Mouse (Mus musculus) stomach, embryonic 14.5 days (tissue): ENCODE data around the gene Wdr66. TPM values are rescaled to one million over a fixed set of nuclear protein-coding genes. Genes with fewer than 3 reads are reported as not detected.

Experiments
- ATAC-seq: fragments of 200-750 bp; cut with Nextera tagmentation; 2 replicates; pipeline ENCODE4 v1.8.0; 2017; ENCODE audit warnings: low read depth, moderate TSS enrichment; ENCODE audit not compliant: insufficient number of reproducible peaks, insufficient read depth, low FRiP score
- H3K27ac ChIP-seq: fragments of 300-500 bp; sonication (generic); 2 replicates; pipeline ENCODE4 v1.5.1; 2014; ENCODE audit warnings: mild to moderate bottlenecking, low read length, moderate library complexity, mixed read lengths
- H3K27me3 ChIP-seq: fragments of 300-500 bp; sonication (generic); 2 replicates; pipeline ENCODE4 v1.6.1; 2014; ENCODE audit warnings: low read length, control low read depth, mixed read lengths; ENCODE audit not compliant: control insufficient read depth, insufficient read depth
- H3K36me3 ChIP-seq: fragments of 300-500 bp; sonication (generic); 2 replicates; pipeline ENCODE4 v1.6.1; 2014; ENCODE audit warnings: mild to moderate bottlenecking, control low read depth, low read length, moderate library complexity, mixed read lengths; ENCODE audit not compliant: control insufficient read depth, insufficient read depth
- H3K4me1 ChIP-seq: fragments of 300-500 bp; sonication (generic); 2 replicates; pipeline ENCODE4 v1.6.1; 2014; ENCODE audit warnings: low read length, control low read depth, mixed read lengths; ENCODE audit not compliant: control insufficient read depth, insufficient read depth
- H3K4me2 ChIP-seq: fragments of 300-500 bp; sonication (generic); replicated peaks from 2 replicates; pipeline ENCODE4 v1.6.1; 2014; ENCODE audit warnings: low read depth, low read length, control low read depth
- H3K4me3 ChIP-seq: fragments of 300-500 bp; sonication (generic); 2 replicates; pipeline ENCODE4 v1.5.1; 2014; ENCODE audit warnings: low read depth, low read length, control low read depth
- H3K9ac ChIP-seq: fragments of 300-500 bp; sonication (generic); replicated peaks from 2 replicates; pipeline ENCODE4 v1.6.1; 2014; ENCODE audit warnings: low read depth, mild to moderate bottlenecking, control low read depth, low read length, moderate library complexity, mixed read lengths
- H3K9me3 ChIP-seq: fragments of 300-500 bp; sonication (generic); 2 replicates; pipeline ENCODE4 v1.6.1; 2016; ENCODE audit warnings: low read depth, low read length, control low read depth; ENCODE audit not compliant: control insufficient read depth
- WGBS: fragments of 180-500 bp; shearing (Covaris S2); extraction: QIAGEN DNeasy Blood & Tissue Kit; methylation state at CpG from one replicate; pipeline ENCODE4 v1.1.7; 2014; 5-methylcytosine and 5-hydroxymethylcytosine counted together
- polyA plus RNA-seq: library from polyadenylated mRNA; unstranded; fragments of >200 nt; fragmentation: Nextera tagmentation; extraction: Ambion mirVana; gene quantifications from 2 replicates; pipeline ENCODE4 v1.2.1, GENCODE M21; 2014

The Wdr66 gene
- polyA plus RNA-seq, 1 experiment from 2014 or later, result 1.3 TPM

- H3K4me3 ChIP-seq, result peak overlapping the region; percentile 82
- peak overlapping the region; percentile 98 for H3K27ac ChIP-seq
- H3K4me1 ChIP-seq, result peaks cover 20% of the 10 kb centered on the region; the same call in 1 of the 2 replicates
- peak overlapping the region; percentile 94 for H3K9ac ChIP-seq
- no peaks in the 10 kb centered on the region for H3K27me3 ChIP-seq
- 0 out of 2 replicates have a peak, but pooled peaks cover 5% of the 10 kb centered on the region for H3K36me3 ChIP-seq
- no peaks in the 10 kb centered on the region for H3K9me3 ChIP-seq
- ATAC-seq, result 0 out of 2 replicates have a peak, but pooled peaks have one; percentile 14
- H3K4me2 ChIP-seq, result peak overlapping the region; percentile 95
- 2% methylated on average over 22 of the region's 22 CpGs for WGBS
Measured at GRCm38 (mm10) chr5:123345853-123346654, 94.2 kb downstream of the Wdr66 start.

GRCm38 (mm10) chr5:123346701-123347270 is 94.9 kb downstream of the Wdr66 start:
- Histone ChIP-seq H3K36me3 (0 out of 2 replicates have a peak, but pooled peaks cover 5% of the 10 kb centered on the region), H3K27ac (peak overlapping the region; percentile 98; the same call in 1 of the 2 replicates), H3K4me3 (peak overlapping the region; percentile 82), H3K9me3 (no peaks in the 10 kb centered on the region), H3K4me1 (peaks cover 20% of the 10 kb centered on the region; the same call in 1 of the 2 replicates), H3K4me2 (peak overlapping the region; percentile 95), H3K27me3 (no peaks in the 10 kb centered on the region), H3K9ac (peak overlapping the region; percentile 94; the same call in 1 of the 2 replicates)
- WGBS, result 53% methylated on average over 7 of the region's 7 CpGs
- ATAC-seq, result no peak

GRCm38 (mm10) chr5:123347985-123348384 is 96.1 kb downstream of the Wdr66 start:
- H3K9me3 ChIP-seq, result no peaks in the 10 kb centered on the region
- peaks cover 20% of the 10 kb centered on the region; the same call in 1 of the 2 replicates for H3K4me1 ChIP-seq
- ATAC-seq, result no peak
- WGBS, result 86% methylated on average over 2 of the region's 2 CpGs
- H3K36me3 ChIP-seq, result peaks cover 5% of the 10 kb centered on the region; the same call in 1 of the 2 replicates
- H3K27me3 ChIP-seq, result no peaks in the 10 kb centered on the region
- H3K9ac ChIP-seq, result no peak overlapping the region
- no peak overlapping the region for H3K27ac ChIP-seq
- H3K4me3 ChIP-seq, result no peak overlapping the region
- no peak overlapping the region for H3K4me2 ChIP-seq

GRCm38 (mm10) chr5:123350386-123350785 is 98.5 kb downstream of the Wdr66 start:
- H3K4me3 ChIP-seq, result no peak overlapping the region

GRCm38 (mm10) chr5:123355918-123356317 is 104.0 kb downstream of the Wdr66 start:
- ATAC-seq, result peak; percentile 77
- peak overlapping the region; percentile 75 for H3K27ac ChIP-seq
- peaks cover 40% of the 10 kb centered on the region for H3K36me3 ChIP-seq
- no peak overlapping the region for H3K4me2 ChIP-seq
- no peak overlapping the region for H3K4me3 ChIP-seq
- H3K9me3 ChIP-seq, result no peaks in the 10 kb centered on the region
- H3K9ac ChIP-seq, result no peak overlapping the region
- H3K4me1 ChIP-seq, result no peaks in the 10 kb centered on the region
- 66% methylated on average over 11 of the region's 11 CpGs for WGBS
- H3K27me3 ChIP-seq, result no peaks in the 10 kb centered on the region

More at GRCm38 (mm10) chr5:123350386-123350785, 98.5 kb downstream of the Wdr66 start:
- peaks cover 5% of the 10 kb centered on the region; the same call in 1 of the 2 replicates for H3K36me3 ChIP-seq
- no peak for ATAC-seq
- H3K27me3 ChIP-seq, result no peaks in the 10 kb centered on the region
- H3K27ac ChIP-seq, result no peak overlapping the region
- WGBS, result 62% methylated on average over 10 of the region's 10 CpGs
- no peaks in the 10 kb centered on the region for H3K9me3 ChIP-seq
- H3K4me1 ChIP-seq, result peaks cover 17% of the 10 kb centered on the region; the same call in 1 of the 2 replicates
- no peak overlapping the region for H3K9ac ChIP-seq
- H3K4me2 ChIP-seq, result no peak overlapping the region

- H3K4me1 ChIP-seq, result no peaks in the 10 kb centered on the region
- no peak for ATAC-seq
- H3K4me3 ChIP-seq, result no peak overlapping the region
- no peak overlapping the region for H3K9ac ChIP-seq
- H3K9me3 ChIP-seq, result no peaks in the 10 kb centered on the region
- H3K36me3 ChIP-seq, result peaks cover 54% of the 10 kb centered on the region
- no peaks in the 10 kb centered on the region for H3K27me3 ChIP-seq
- 82% methylated on average over 4 of the region's 4 CpGs for WGBS
- no peak overlapping the region for H3K4me2 ChIP-seq
- H3K27ac ChIP-seq, result no peak overlapping the region
Measured at GRCm38 (mm10) chr5:123357253-123357652, 105.4 kb downstream of the Wdr66 start.

- Histone ChIP-seq H3K27ac (no peak overlapping the region), H3K27me3 (no peaks in the 10 kb centered on the region), H3K4me3 (no peak overlapping the region), H3K4me2 (no peak overlapping the region), H3K9me3 (no peaks in the 10 kb centered on the region), H3K4me1 (no peaks in the 10 kb centered on the region), H3K36me3 (peaks cover 65% of the 10 kb centered on the region), H3K9ac (no peak overlapping the region)
- 87% methylated on average over 6 of the region's 6 CpGs for WGBS
- no peak for ATAC-seq
Measured at GRCm38 (mm10) chr5:123359431-123359830, 107.5 kb downstream of the Wdr66 start.

- Histone ChIP-seq H3K4me3 (no peak overlapping the region), H3K27ac (no peak overlapping the region), H3K36me3 (peaks cover 60% of the 10 kb centered on the region), H3K27me3 (no peaks in the 10 kb centered on the region), H3K9ac (no peak overlapping the region), H3K9me3 (no peaks in the 10 kb centered on the region), H3K4me1 (no peaks in the 10 kb centered on the region), H3K4me2 (no peak overlapping the region)
- 83% methylated on average over 4 of the region's 4 CpGs for WGBS
- ATAC-seq, result no peak
Measured at GRCm38 (mm10) chr5:123362911-123363310, 111.0 kb downstream of the Wdr66 start.
